Mouse (Mus musculus) G1E (cell line): ENCODE measurements at regions not wholly inside any gene's neighbourhood (a gene's known extent, or its start where the extent isn't known, plus 50 kb on each side); places are given as distances from the start of the nearest gene placed in this dataset.

Source experiments
- ATAC-seq: 2 replicates; pipeline ENCODE4 v1.8.0; 2016; ENCODE audit warnings: mild to moderate bottlenecking; ENCODE audit not compliant: insufficient number of reproducible peaks, poor library complexity, low FRiP score, severe bottlenecking; ENCODE audit errors: extremely low read depth
- DNase-seq: peaks from one replicate; pipeline ENCODE4 v3.0.0; 2012; ENCODE audit warnings: low spot score
- H3K27me3 ChIP-seq: 2 replicates; pipeline ENCODE4 v1.6.1; 2012; ENCODE audit warnings: mild to moderate bottlenecking, low read length, inconsistent platforms; ENCODE audit not compliant: insufficient read depth
- H3K36me3 ChIP-seq: replicated peaks from 2 replicates; pipeline ENCODE3; 2012; ENCODE audit warnings: mild to moderate bottlenecking, inconsistent platforms
- H3K4me1 ChIP-seq: 2 replicates; pipeline ENCODE4 v1.6.1; 2012; ENCODE audit warnings: low read depth, low read length, inconsistent platforms, mixed read lengths; ENCODE audit not compliant: insufficient read depth
- H3K4me3 ChIP-seq: 2 replicates; pipeline ENCODE4 v1.5.1; 2012; ENCODE audit warnings: low read depth, mild to moderate bottlenecking, inconsistent platforms, low read length, moderate library complexity, mixed read lengths
- H3K9me3 ChIP-seq: replicated peaks from 2 replicates; pipeline ENCODE4 v1.6.1; 2012; ENCODE audit warnings: inconsistent platforms
- CTCF ChIP-seq: IDR thresholded peaks from 2 replicates; pipeline ENCODE4 v1.5.1; 2012; ENCODE audit warnings: low read depth, low read length, inconsistent platforms, mixed read lengths
- GATA1 ChIP-seq: IDR thresholded peaks from 2 replicates; pipeline ENCODE4 v1.6.1; 2012; ENCODE audit warnings: borderline replicate concordance, low read length, inconsistent platforms, mixed read lengths
- GATA2 ChIP-seq: IDR thresholded peaks from 2 replicates; pipeline ENCODE4 v1.6.1; 2012; ENCODE audit warnings: low read depth, low read length, inconsistent platforms, borderline replicate concordance
- POLR2AphosphoS5 ChIP-seq: IDR thresholded peaks from 2 replicates; pipeline ENCODE4 v1.6.1; 2012; ENCODE audit warnings: low read depth, low read length, inconsistent platforms; ENCODE audit not compliant: insufficient replicate concordance
- TAL1 ChIP-seq: conservative IDR thresholded peaks from 2 replicates; pipeline ENCODE4 v1.6.1; 2012; ENCODE audit warnings: low read depth, low read length, inconsistent platforms, mixed read lengths

DNA sequence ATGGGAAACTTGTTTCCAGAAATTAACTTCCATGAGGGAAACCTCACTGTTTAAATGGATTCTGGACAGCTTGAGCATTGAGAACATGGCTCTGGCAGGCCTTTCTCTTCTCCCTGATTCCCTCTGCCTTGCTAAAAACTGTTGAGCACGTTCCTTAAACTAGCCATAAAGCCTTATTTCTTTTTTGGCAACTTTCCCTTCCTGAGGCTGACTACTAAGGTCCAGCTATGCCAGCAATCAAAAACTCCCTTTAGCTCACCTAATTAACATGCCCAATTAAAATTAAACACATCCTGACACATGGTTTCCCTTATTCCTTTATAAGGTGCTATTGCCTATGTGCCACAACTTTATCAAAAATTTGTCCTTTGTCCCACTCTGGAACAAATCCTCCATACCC, 199.9 kb downstream of the Gm28710 start:
- Histone ChIP-seq H3K9me3 (no peaks in the 10 kb centered on the region), H3K4me3 (no peak overlapping the region), H3K36me3 (no peaks in the 10 kb centered on the region), H3K4me1 (no peaks in the 10 kb centered on the region), H3K27me3 (no peaks in the 10 kb centered on the region)
- TF ChIP-seq CTCF (no peak), POLR2AphosphoS5 (no peak), TAL1 (no peak), GATA2 (no peak), GATA1 (no peak)
- no peak for ATAC-seq
- DNase-seq: no peak

DNA sequence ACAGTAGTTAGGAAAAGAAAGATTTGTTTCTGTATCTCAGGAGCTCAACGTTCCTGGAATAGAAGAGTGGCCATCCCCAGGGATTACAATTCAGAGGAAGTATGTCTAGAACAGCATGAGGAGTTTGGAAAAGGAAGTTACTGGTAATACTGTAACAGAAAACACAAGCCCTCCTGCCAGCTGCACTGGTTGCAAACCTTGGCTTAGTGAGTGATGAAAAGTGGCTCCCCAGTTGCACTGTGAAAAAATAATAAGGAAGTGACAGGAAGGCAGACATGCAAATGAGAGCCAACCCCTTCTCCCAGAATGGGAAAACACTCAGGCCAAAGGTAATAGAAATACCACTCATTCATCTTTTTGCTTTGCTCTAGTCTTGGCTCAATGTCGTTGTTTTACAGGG, 207.6 kb downstream of the Gm28710 start:
- Histone ChIP-seq H3K9me3 (no peaks in the 10 kb centered on the region), H3K4me3 (no peak overlapping the region), H3K4me1 (no peaks in the 10 kb centered on the region), H3K36me3 (no peaks in the 10 kb centered on the region), H3K27me3 (no peaks in the 10 kb centered on the region)
- TF ChIP-seq GATA1: no peak
- no peak for TF ChIP-seq CTCF
- no peak for TF ChIP-seq POLR2AphosphoS5
- TF ChIP-seq GATA2: no peak
- DNase-seq (no peak), ATAC-seq (no peak)

DNA sequence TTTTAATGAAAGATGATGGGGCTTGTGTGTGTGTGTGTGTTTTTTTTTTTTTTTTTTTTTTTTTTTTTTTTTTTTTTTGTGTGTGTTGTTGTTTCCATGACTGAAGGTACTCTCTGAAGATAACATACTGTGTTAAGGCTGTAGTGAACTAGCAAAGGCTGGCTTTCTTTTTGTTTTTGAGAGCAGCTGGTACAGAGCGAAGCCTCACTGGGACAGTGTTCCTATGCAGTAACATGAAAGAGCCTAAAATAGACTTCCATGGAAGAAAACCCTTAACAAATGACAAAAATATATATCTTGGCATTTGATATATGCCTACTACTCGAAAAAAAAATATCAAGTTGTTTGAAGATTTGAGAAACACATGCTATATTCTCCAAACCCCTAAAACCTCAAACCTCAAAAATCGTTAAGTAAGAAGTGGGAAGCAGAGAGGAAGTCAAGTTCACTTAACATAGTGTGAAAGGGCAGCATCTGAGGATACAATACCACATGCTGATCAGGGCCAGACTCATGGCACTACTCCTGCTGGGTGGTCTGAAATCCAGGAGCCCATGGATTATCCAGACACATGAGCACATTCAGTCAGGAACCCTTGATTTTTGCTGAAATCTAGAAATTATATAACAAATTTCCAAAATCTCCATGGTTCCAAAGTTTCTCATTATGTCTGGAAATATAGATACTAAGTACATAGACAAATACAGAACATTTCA, 215.4 kb downstream of the Gm28710 start:
- no peak for TF ChIP-seq POLR2AphosphoS5
- no peak for TF ChIP-seq TAL1
- TF ChIP-seq GATA1: no peak
- TF ChIP-seq GATA2: no peak
- TF ChIP-seq CTCF: no peak
- Histone ChIP-seq H3K27me3 (no peaks in the 10 kb centered on the region), H3K4me3 (no peak overlapping the region), H3K36me3 (no peaks in the 10 kb centered on the region), H3K9me3 (no peaks in the 10 kb centered on the region), H3K4me1 (no peaks in the 10 kb centered on the region)
- DNase-seq (no peak), ATAC-seq (no peak)

DNA sequence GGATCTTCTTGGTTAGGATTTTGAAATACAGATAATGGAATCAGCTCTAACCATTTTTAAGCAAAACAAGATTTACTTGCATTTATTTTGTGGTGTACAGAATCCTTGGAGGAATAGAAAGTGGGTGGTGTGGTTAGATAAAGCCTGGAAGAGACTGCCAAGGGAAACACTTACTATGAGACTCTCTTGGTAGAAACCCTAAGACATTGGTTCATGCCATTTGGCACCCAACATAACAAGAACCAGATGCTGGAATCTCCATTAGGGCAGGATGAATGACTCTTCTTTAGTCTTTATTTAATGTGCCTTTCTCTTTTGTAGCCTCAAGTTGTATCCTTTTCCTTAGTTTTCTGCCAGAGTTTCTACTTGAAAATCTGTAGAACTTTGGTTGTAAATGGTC, 230.0 kb downstream of the Gm28710 start:
- DNase-seq: no peak
- Histone ChIP-seq H3K9me3 (no peaks in the 10 kb centered on the region), H3K4me3 (no peak overlapping the region), H3K27me3 (no peaks in the 10 kb centered on the region), H3K4me1 (no peaks in the 10 kb centered on the region), H3K36me3 (no peaks in the 10 kb centered on the region)
- no peak for ATAC-seq
- TF ChIP-seq POLR2AphosphoS5: no peak

DNA sequence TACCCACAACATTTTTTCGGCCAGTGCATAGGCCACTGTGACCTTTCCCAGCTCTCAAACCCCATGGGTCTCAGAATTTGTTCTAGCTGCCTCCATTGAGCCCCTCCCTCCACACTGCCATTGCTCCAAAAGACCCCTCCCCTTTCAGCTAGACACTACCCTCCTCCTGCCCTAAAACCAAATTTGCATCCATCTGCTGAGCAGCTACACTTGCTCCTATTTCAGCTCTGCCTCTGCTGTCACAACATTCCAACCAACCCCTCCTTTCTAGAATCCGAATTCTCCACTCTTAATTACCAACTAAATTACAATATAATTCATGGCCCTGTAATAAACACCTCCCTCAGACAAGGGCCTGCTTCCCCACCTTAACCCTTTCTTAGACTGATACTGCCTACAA, 262.3 kb downstream of the Gm28710 start:
- no peak for ATAC-seq
- no peaks in the 10 kb centered on the region for H3K9me3 ChIP-seq
- H3K36me3 ChIP-seq: no peaks in the 10 kb centered on the region
- H3K4me1 ChIP-seq: no peaks in the 10 kb centered on the region
- no peak for TF ChIP-seq CTCF
- no peak for TF ChIP-seq GATA2
- TF ChIP-seq GATA1: no peak
- TF ChIP-seq TAL1: no peak
- TF ChIP-seq POLR2AphosphoS5: no peak
- H3K27me3 ChIP-seq: no peaks in the 10 kb centered on the region
- H3K4me3 ChIP-seq: no peak overlapping the region
- no peak for DNase-seq

DNA sequence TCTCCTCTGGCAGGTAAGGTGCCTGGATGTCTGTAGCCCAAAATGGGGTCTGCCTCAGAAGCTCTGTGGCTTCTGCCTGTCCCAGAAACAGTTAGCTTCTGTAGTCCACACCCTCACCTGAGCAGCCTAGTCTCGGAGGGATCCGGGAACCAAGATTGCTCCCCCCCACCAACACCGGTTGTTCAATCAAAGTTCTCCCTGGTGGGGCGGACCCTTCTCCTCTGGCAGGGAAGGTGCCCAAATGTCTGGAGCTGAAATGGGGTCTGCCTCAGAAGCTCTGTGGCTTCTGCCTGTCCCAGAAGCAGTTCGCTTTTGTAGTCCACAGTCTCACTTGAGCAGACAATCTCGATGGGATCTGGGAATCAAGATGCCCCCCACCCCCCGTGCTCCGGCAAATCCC, 273.0 kb downstream of the Gm28710 start:
- no peaks in the 10 kb centered on the region for H3K27me3 ChIP-seq
- H3K4me3 ChIP-seq: no peak overlapping the region
- TF ChIP-seq GATA1: no peak
- TF ChIP-seq CTCF: no peak
- no peak for TF ChIP-seq TAL1
- no peak for TF ChIP-seq GATA2
- no peak for TF ChIP-seq POLR2AphosphoS5
- no peaks in the 10 kb centered on the region for H3K4me1 ChIP-seq
- no peak for DNase-seq
- H3K36me3 ChIP-seq: no peaks in the 10 kb centered on the region
- no peaks in the 10 kb centered on the region for H3K9me3 ChIP-seq
- ATAC-seq: no peak

DNA sequence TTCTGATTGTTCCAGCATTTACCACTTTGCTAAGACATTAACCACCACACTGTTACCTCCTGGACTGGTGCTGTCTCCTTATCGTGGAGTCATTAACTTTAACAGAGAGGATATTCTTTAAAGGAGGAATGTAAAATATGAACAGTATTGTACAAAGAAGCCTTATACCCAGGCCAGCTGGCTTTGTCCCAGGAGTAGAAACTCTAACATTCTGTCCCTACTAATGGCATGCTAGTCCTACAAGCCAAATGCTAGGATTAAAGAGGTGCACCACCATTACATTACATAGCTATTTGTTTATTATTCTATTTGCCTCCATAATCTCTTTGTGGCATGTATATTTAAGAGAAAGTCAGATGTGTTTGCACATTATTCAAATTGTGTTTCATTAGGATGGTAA, 288.8 kb downstream of the Gm28710 start:
- Histone ChIP-seq H3K36me3 (no peaks in the 10 kb centered on the region), H3K4me3 (no peak overlapping the region), H3K9me3 (no peaks in the 10 kb centered on the region), H3K27me3 (no peaks in the 10 kb centered on the region), H3K4me1 (no peaks in the 10 kb centered on the region)
- TF ChIP-seq POLR2AphosphoS5 (no peak), GATA1 (no peak), TAL1 (no peak), CTCF (no peak), GATA2 (no peak)
- no peak for DNase-seq
- no peak for ATAC-seq
